Mouse (Mus musculus): ENCODE data around the gene Akt2.

GRCm38 (mm10) chr7:27655545-27655944 lies 64.2 kb downstream of the Akt2 start:
- TF ChIP-seq CTCF (IDR thresholded peaks at IDR 0.05): no peak
- TF ChIP-seq POLR2A (IDR thresholded peaks at IDR 0.05; ENCODE audit: insufficient read depth, low read depth, low read length): no peak
- TF ChIP-seq EP300 (IDR thresholded peaks at IDR 0.05; ENCODE audit: insufficient read depth, low read depth, low read length): no peak

All from heart, adult 2 months (tissue).